Mouse (Mus musculus) E14TG2a.4 (cell line): ENCODE measurements around the gene Wipf3.

Experiments
- CTCF ChIP-seq: conservative IDR thresholded peaks from 2 replicates; pipeline ENCODE4 v1.5.1; 2014; ENCODE audit warnings: low read length
- POU5F1 ChIP-seq: IDR thresholded peaks from 2 replicates; pipeline ENCODE4 v1.6.1; 2014; ENCODE audit warnings: low read length, borderline replicate concordance

GRCm38 (mm10) chr6:54463701-54464458 is 34.5 kb downstream of the Wipf3 start:
- no peak for TF ChIP-seq CTCF
- no peak for TF ChIP-seq POU5F1
